In genomic region chr9:71485475-71486094, GRCm38 (mm10) we compare ENCODE assay signal across 8 mouse cellular contexts. TPM values are rescaled to one million over a fixed set of nuclear protein-coding genes. Genes with fewer than 3 reads are reported as not detected.
A peak's percentile ranks its signal among the peaks of the same experiment; 100 is the strongest.
DNase-seq lines count a peak whose midpoint lies in the region; ATAC-seq and TF ChIP-seq lines count a peak whose summit lies in the region.

Gene Polr2m (minus strand): TSS chr9:71485935.

- H3K4me3 ChIP-seq in E14TG2a.4 (replicated peaks; ENCODE audit: low read length): peak within 1 kb of the TSS; percentile 93
- peak within 1 kb of the TSS; percentile 87 for H3K4me3 ChIP-seq in forebrain, embryonic 12.5 days (replicated peaks)
- H3K4me3 ChIP-seq in heart, postnatal 0 days (ENCODE audit: low read depth, low read length): peak within 1 kb of the TSS; percentile 93
- peak within 1 kb of the TSS; percentile 98 for H3K4me3 ChIP-seq in liver, embryonic 16.5 days (ENCODE audit: low read depth, low read length)
- H3K4me3 ChIP-seq in neural tube, embryonic 13.5 days: peak within 1 kb of the TSS; percentile 99
- peak within 1 kb of the TSS; percentile 99 for H3K4me3 ChIP-seq in testis, adult 2 months (ENCODE audit: control insufficient read depth, low read depth, low read length)

- H3K9me3 ChIP-seq in E14TG2a.4 (ENCODE audit: low read length): peaks cover 36% of the 10 kb centered on the region
- H3K9me3 ChIP-seq in forebrain, embryonic 12.5 days: no peaks in the 10 kb centered on the region
- H3K9me3 ChIP-seq in heart, postnatal 0 days (replicated peaks; ENCODE audit: control insufficient read depth, low read length): no peaks in the 10 kb centered on the region
- H3K9me3 ChIP-seq in liver, embryonic 16.5 days (replicated peaks; ENCODE audit: control insufficient read depth, low read length): no peaks in the 10 kb centered on the region
- H3K9me3 ChIP-seq in neural tube, embryonic 13.5 days: no peaks in the 10 kb centered on the region

- peaks cover 46% of the 10 kb centered on the region for H3K4me1 ChIP-seq in E14TG2a.4 (replicated peaks; ENCODE audit: low read depth, low read length)
- H3K4me1 ChIP-seq in forebrain, embryonic 12.5 days: peaks cover 10% of the 10 kb centered on the region
- peaks cover 14% of the 10 kb centered on the region; the same call in 1 of the 2 replicates for H3K4me1 ChIP-seq in heart, postnatal 0 days (ENCODE audit: control insufficient read depth, insufficient read depth)
- H3K4me1 ChIP-seq in liver, embryonic 16.5 days (ENCODE audit: control insufficient read depth, low read depth, low read length): peaks cover 5% of the 10 kb centered on the region
- peaks cover 23% of the 10 kb centered on the region for H3K4me1 ChIP-seq in neural tube, embryonic 13.5 days (replicated peaks)
- no peaks in the 10 kb centered on the region; the same call in 1 of the 2 replicates for H3K4me1 ChIP-seq in testis, adult 2 months (ENCODE audit: control insufficient read depth, insufficient read depth, low read length)

- no peak for TF ChIP-seq CTCF in E14TG2a.4 (conservative IDR thresholded peaks at IDR 0.05; ENCODE audit: low read length)
- no peak for TF ChIP-seq CTCF in heart, postnatal 0 days (IDR thresholded peaks at IDR 0.05; ENCODE audit: low read depth)
- no peak for TF ChIP-seq CTCF in testis, adult 2 months (IDR thresholded peaks at IDR 0.05; ENCODE audit: control insufficient read depth, insufficient read depth, insufficient replicate concordance, low read depth, low read length)

- peak; percentile 78; the same call in 1 of the 2 replicates for TF ChIP-seq EP300 in heart, postnatal 0 days (IDR thresholded peaks at IDR 0.05; ENCODE audit: low read depth)

- H3K36me3 ChIP-seq in E14TG2a.4 (ENCODE audit: insufficient read depth, low read length): peaks cover 37% of the 10 kb centered on the region
- H3K36me3 ChIP-seq in forebrain, embryonic 12.5 days (replicated peaks): peaks cover 31% of the 10 kb centered on the region
- H3K36me3 ChIP-seq in heart, postnatal 0 days (replicated peaks; ENCODE audit: control insufficient read depth, insufficient read depth, low read length): peaks cover 31% of the 10 kb centered on the region
- H3K36me3 ChIP-seq in liver, embryonic 16.5 days (ENCODE audit: control insufficient read depth, insufficient read depth): peaks cover 27% of the 10 kb centered on the region
- H3K36me3 ChIP-seq in neural tube, embryonic 13.5 days: peaks cover 30% of the 10 kb centered on the region
- H3K36me3 ChIP-seq in testis, adult 2 months (ENCODE audit: control insufficient read depth, insufficient read depth, low read length): no peaks in the 10 kb centered on the region; the same call in 1 of the 2 replicates

- TF ChIP-seq POLR2A in testis, adult 2 months (IDR thresholded peaks at IDR 0.05; ENCODE audit: control insufficient read depth, low read depth, low read length): peak; percentile 62

- peak within 1 kb of the TSS; percentile 88 for H3K27ac ChIP-seq in forebrain, embryonic 12.5 days
- peak within 1 kb of the TSS; percentile 98 for H3K27ac ChIP-seq in heart, postnatal 0 days (ENCODE audit: low read depth)
- peak within 1 kb of the TSS; percentile 86 for H3K27ac ChIP-seq in liver, embryonic 16.5 days (ENCODE audit: low read length)
- peak within 1 kb of the TSS; percentile 94 for H3K27ac ChIP-seq in neural tube, embryonic 13.5 days (replicated peaks)
- peak within 1 kb of the TSS; percentile 99 for H3K27ac ChIP-seq in testis, adult 2 months (ENCODE audit: control insufficient read depth, insufficient read depth, low read depth, low read length)

- H3K4me2 ChIP-seq in forebrain, embryonic 12.5 days: peak within 1 kb of the TSS; percentile 62
- peak within 1 kb of the TSS; percentile 91 for H3K4me2 ChIP-seq in heart, postnatal 0 days (ENCODE audit: low read depth, low read length)
- peak within 1 kb of the TSS; percentile 77 for H3K4me2 ChIP-seq in liver, embryonic 16.5 days (ENCODE audit: low read depth, low read length)
- peak within 1 kb of the TSS; percentile 82 for H3K4me2 ChIP-seq in neural tube, embryonic 13.5 days

- WGBS in forebrain, embryonic 12.5 days: under 1% methylated on average over 70 of the region's 70 CpGs
- WGBS in heart, postnatal 0 days: under 1% methylated on average over 70 of the region's 70 CpGs
- WGBS in liver, embryonic 16.5 days (ENCODE audit: insufficient replicate concordance): under 1% methylated on average over 67 of the region's 70 CpGs
- under 1% methylated on average over 70 of the region's 70 CpGs for WGBS in neural tube, embryonic 13.5 days

- peak; percentile 98 for ATAC-seq in forebrain, embryonic 12.5 days (ENCODE audit: low FRiP score)
- ATAC-seq in heart, postnatal 0 days (ENCODE audit: insufficient read depth, low read depth): peak; percentile 98
- peak; percentile 96 for ATAC-seq in liver, embryonic 16.5 days (ENCODE audit: low read depth)
- peak; percentile 98 for ATAC-seq in neural tube, embryonic 13.5 days (ENCODE audit: low read depth)

- peak; percentile 89 for DNase-seq in c-Kit-positive CD71-positive TER-119-positive erythroid progenitor cells, embryonic 14.5 days (ENCODE audit: low spot score)
- peak; percentile 96 for DNase-seq in heart, postnatal 0 days (ENCODE audit: low spot score)
- peak; percentile 97 to 98 for DNase-seq in kidney, postnatal 4 days

- peak within 1 kb of the TSS; percentile 95 for H3K9ac ChIP-seq in forebrain, embryonic 12.5 days
- peak within 1 kb of the TSS; percentile 99 for H3K9ac ChIP-seq in heart, postnatal 0 days (replicated peaks; ENCODE audit: low read depth, low read length)
- H3K9ac ChIP-seq in liver, embryonic 16.5 days (ENCODE audit: low read depth, low read length): peak within 1 kb of the TSS; percentile 94
- H3K9ac ChIP-seq in neural tube, embryonic 13.5 days: peak within 1 kb of the TSS; percentile 98

- H3K27me3 ChIP-seq in E14TG2a.4 (ENCODE audit: insufficient read depth, low read length): no peaks in the 10 kb centered on the region
- H3K27me3 ChIP-seq in forebrain, embryonic 12.5 days: no peaks in the 10 kb centered on the region
- H3K27me3 ChIP-seq in heart, postnatal 0 days (ENCODE audit: control insufficient read depth, insufficient read depth, low read length): no peaks in the 10 kb centered on the region
- no peaks in the 10 kb centered on the region; the same call in 1 of the 2 replicates for H3K27me3 ChIP-seq in liver, embryonic 16.5 days (ENCODE audit: control insufficient read depth, insufficient read depth, low read depth, low read length)
- H3K27me3 ChIP-seq in neural tube, embryonic 13.5 days: peaks cover 9% of the 10 kb centered on the region; the same call in 1 of the 2 replicates
- no peaks in the 10 kb centered on the region for H3K27me3 ChIP-seq in testis, adult 2 months (ENCODE audit: control insufficient read depth, insufficient read depth, low read length)

RNA-seq across cellular contexts. Expression of gene Polr2m, which starts in this region (rescaled TPM):
- polyA plus RNA-seq in forebrain, embryonic 12.5 days (2016; fragmentation: Nextera tagmentation; extraction: Ambion mirVana): 452 and 458 TPM in 2 replicates
- 186 and 197 TPM in 2 replicates for total RNA-seq in heart, postnatal 0 days (2014; rRNA removed; ENCODE audit: low replicate concordance)
- 243 and 249 TPM in 2 replicates for polyA plus RNA-seq in heart, postnatal 0 days (2015; fragmentation: Nextera tagmentation; extraction: Ambion mirVana)
- 96.5 and 97.6 TPM in 2 replicates for polyA plus RNA-seq in liver, embryonic 16.5 days (2015; fragmentation: Nextera tagmentation; extraction: Ambion mirVana)
- 312 and 350 TPM in 2 replicates for polyA plus RNA-seq in neural tube, embryonic 13.5 days (2015; fragmentation: Nextera tagmentation; extraction: Ambion mirVana)
- polyA plus RNA-seq in testis, adult 2 months (2012; rRNA removed): 23.8 and 30.9 TPM in 2 replicates

Comparison
In these comparisons a context has a peak if more than half of its experiments do, and no peak if none do; other contexts are left out.
1. Peak in every context shown above with its lines: DNase-seq, ATAC-seq, H3K4me3 ChIP-seq and H3K27ac ChIP-seq.